ENCODE assay signal across 12 mouse cellular contexts in genomic region chr17:68164666-68165065, GRCm38 (mm10).
DNase-seq lines count a peak whose midpoint lies in the region; ATAC-seq and TF ChIP-seq lines count a peak whose summit lies in the region.
"Had no signal": no experiment of that assay in that cellular context is flagged by ENCODE, and none has a peak within 500 bp of the region (broad histone marks: within the 10 kb centered on the region; RNA-seq: fewer than 3 reads in every experiment).

No protein-coding gene starts in this region.

- H3K9ac ChIP-seq in intestine, embryonic 15.5 days = no peak overlapping the region
- no peak overlapping the region for H3K9ac ChIP-seq in intestine, postnatal 0 days (ENCODE audit: low read depth, low read length)
- no peak overlapping the region for H3K9ac ChIP-seq in lung, postnatal 0 days (replicated peaks; ENCODE audit: low read depth)

- 80% methylated on average over 2 of the region's 2 CpGs for WGBS in intestine, embryonic 15.5 days
- 79% methylated on average over 2 of the region's 2 CpGs for WGBS in intestine, postnatal 0 days
- whole genome bisulfite sequencing in lung, postnatal 0 days = 43% methylated on average over 2 of the region's 2 CpGs
- WGBS in thymus, adult 2 months = 98% methylated on average over 2 of the region's 2 CpGs

- H3K4me1 ChIP-seq in intestine, embryonic 15.5 days (replicated peaks) = peaks cover 10% of the 10 kb centered on the region; the same call in 1 of the 2 replicates
- H3K4me1 ChIP-seq in intestine, postnatal 0 days (replicated peaks; ENCODE audit: control insufficient read depth, insufficient read depth, low read length) = no peaks in the 10 kb centered on the region
- H3K4me1 ChIP-seq in lung, postnatal 0 days (ENCODE audit: insufficient read depth, low read depth, low read length) = peaks cover 11% of the 10 kb centered on the region; the same call in 1 of the 2 replicates
- H3K4me1 ChIP-seq in thymus, adult 2 months (replicated peaks; ENCODE audit: control insufficient read depth, insufficient read depth, low read length) = no peaks in the 10 kb centered on the region

- H3K9me3 ChIP-seq in intestine, embryonic 15.5 days = no peaks in the 10 kb centered on the region
- no peaks in the 10 kb centered on the region for H3K9me3 ChIP-seq in intestine, postnatal 0 days (ENCODE audit: control insufficient read depth)
- no peaks in the 10 kb centered on the region for H3K9me3 ChIP-seq in lung, postnatal 0 days (ENCODE audit: low read length)

- DNase-seq in adrenal gland, adult 2 months = peak; percentile 43
- DNase-seq in adrenal gland, postnatal 4 days (ENCODE audit: low spot score in 2 of 2) = no peak
- peak; percentile 4 for DNase-seq in NIH3T3 (ENCODE audit: low read depth)
- DNase-seq in lung, postnatal 0 days (ENCODE audit: low spot score) = peak; percentile 21
- DNase-seq in layer of hippocampus, adult 2 months (ENCODE audit: low spot score in 2 of 2) = no peak
- no peak for DNase-seq in thymus, adult 2 months
- DNase-seq: cerebellum, postnatal 25 days; kidney, postnatal 25 days had no signal

- H3K27me3 ChIP-seq in intestine, embryonic 15.5 days (replicated peaks) = no peaks in the 10 kb centered on the region
- H3K27me3 ChIP-seq in intestine, postnatal 0 days (replicated peaks; ENCODE audit: control insufficient read depth, insufficient read depth, low read length) = no peaks in the 10 kb centered on the region
- H3K27me3 ChIP-seq in lung, postnatal 0 days (replicated peaks; ENCODE audit: insufficient read depth, low read length) = no peaks in the 10 kb centered on the region
- H3K27me3 ChIP-seq in thymus, adult 2 months (ENCODE audit: control insufficient read depth, insufficient read depth, low read length) = no peaks in the 10 kb centered on the region

- no peak for TF ChIP-seq POLR2A in thymus, adult 2 months (IDR thresholded peaks at IDR 0.05; ENCODE audit: control insufficient read depth, extremely low read depth, insufficient read depth, low read length, poor library complexity)

- H3K4me2 ChIP-seq in intestine, embryonic 15.5 days (replicated peaks) = no peak overlapping the region
- no peak overlapping the region for H3K4me2 ChIP-seq in intestine, postnatal 0 days (replicated peaks; ENCODE audit: low read depth)
- H3K4me2 ChIP-seq in lung, postnatal 0 days (replicated peaks; ENCODE audit: low read depth, low read length) = no peak overlapping the region

- no peak for TF ChIP-seq EP300 in lung, postnatal 0 days (IDR thresholded peaks at IDR 0.05)

- H3K27ac ChIP-seq in intestine, embryonic 15.5 days = peak overlapping the region; percentile 10; the same call in 1 of the 2 replicates
- H3K27ac ChIP-seq in intestine, postnatal 0 days (ENCODE audit: low read depth, low read length) = no peak overlapping the region
- H3K27ac ChIP-seq in lung, postnatal 0 days (ENCODE audit: low read length) = peak overlapping the region; percentile 44
- H3K27ac ChIP-seq in layer of hippocampus, adult 2 months = no peak overlapping the region
- H3K27ac ChIP-seq in thymus, adult 2 months (ENCODE audit: control insufficient read depth, insufficient read depth, low read length) = no peak overlapping the region
- H3K27ac ChIP-seq: left cerebral cortex, adult 2 months had no signal

- no peak for ATAC-seq in intestine, embryonic 15.5 days
- no peak for ATAC-seq in intestine, postnatal 0 days
- ATAC-seq in lung, postnatal 0 days = peak; percentile 30

- no peaks in the 10 kb centered on the region for H3K36me3 ChIP-seq in intestine, embryonic 15.5 days
- H3K36me3 ChIP-seq in intestine, postnatal 0 days (ENCODE audit: control insufficient read depth, insufficient read depth) = no peaks in the 10 kb centered on the region
- no peaks in the 10 kb centered on the region for H3K36me3 ChIP-seq in lung, postnatal 0 days (ENCODE audit: insufficient read depth, low read length)
- no peaks in the 10 kb centered on the region for H3K36me3 ChIP-seq in thymus, adult 2 months (ENCODE audit: control insufficient read depth, insufficient read depth, low read length)

- H3K4me3 ChIP-seq in intestine, embryonic 15.5 days (replicated peaks) = no peak overlapping the region
- no peak overlapping the region for H3K4me3 ChIP-seq in intestine, postnatal 0 days (ENCODE audit: low read depth, low read length)
- no peak overlapping the region for H3K4me3 ChIP-seq in lung, postnatal 0 days (ENCODE audit: low read depth, low read length)
- no peak overlapping the region for H3K4me3 ChIP-seq in layer of hippocampus, adult 2 months
- no peak overlapping the region for H3K4me3 ChIP-seq in thymus, adult 2 months (ENCODE audit: control insufficient read depth, insufficient read depth, low read length)
- H3K4me3 ChIP-seq: erythroblast, embryonic 14.5 days; left cerebral cortex, adult 2 months had no signal

- TF ChIP-seq CTCF in intestine, postnatal 0 days (IDR thresholded peaks at IDR 0.05; ENCODE audit: low read depth) = no peak
- TF ChIP-seq CTCF in lung, postnatal 0 days (IDR thresholded peaks at IDR 0.05) = no peak
- no peak for TF ChIP-seq CTCF in layer of hippocampus, adult 2 months (conservative IDR thresholded peaks at IDR 0.05)
- TF ChIP-seq CTCF in thymus, adult 2 months (IDR thresholded peaks at IDR 0.05; ENCODE audit: borderline replicate concordance, control insufficient read depth, extremely low read depth, insufficient read depth, low read length, poor library complexity) = no peak

Comparison
In these comparisons a context has a peak if more than half of its experiments do, and no peak if none do; other contexts are left out.
1. DNase-seq: peak in adrenal gland, adult 2 months (single experiment), NIH3T3 (single experiment) and lung, postnatal 0 days (single experiment); none in adrenal gland, postnatal 4 days (0 of 2), layer of hippocampus, adult 2 months (0 of 2) and thymus, adult 2 months (single experiment).
2. H3K27ac ChIP-seq: peak in intestine, embryonic 15.5 days (single experiment) and lung, postnatal 0 days (single experiment); none in intestine, postnatal 0 days (single experiment), layer of hippocampus, adult 2 months (single experiment) and thymus, adult 2 months (single experiment).